Mouse (Mus musculus): ENCODE measurements around the gene Szt2. TPM values are rescaled to one million over a fixed set of nuclear protein-coding genes. Genes with fewer than 3 reads are reported as not detected.

The Szt2 gene
- total and polyA plus RNA-seq, 3 experiments, result 6.2 to 64.3 (median 28.3) TPM

- no peaks in the 10 kb centered on the region for H3K9me3 ChIP-seq (replicated peaks)
- H3K4me3 ChIP-seq (ENCODE audit: low read depth, low read length), result peak overlapping the region; percentile 93
- TF ChIP-seq GATA1 (IDR thresholded peaks at IDR 0.05; ENCODE audit: borderline replicate concordance, low read length) (no peak), POLR2AphosphoS5 (IDR thresholded peaks at IDR 0.05; ENCODE audit: insufficient replicate concordance, low read depth, low read length) (no peak), CTCF (IDR thresholded peaks at IDR 0.05; ENCODE audit: low read depth, low read length) (no peak), GATA2 (IDR thresholded peaks at IDR 0.05; ENCODE audit: borderline replicate concordance, low read depth, low read length) (no peak)
- DNase-seq (ENCODE audit: low spot score) (peak; percentile 52), ATAC-seq (ENCODE audit: extremely low read depth, insufficient number of reproducible peaks, low FRiP score, poor library complexity, severe bottlenecking) (no peak)
- H3K4me1 ChIP-seq (ENCODE audit: insufficient read depth, low read depth, low read length), result peaks cover 46% of the 10 kb centered on the region
- peaks cover 15% of the 10 kb centered on the region; the same call in 1 of the 2 replicates for H3K27me3 ChIP-seq (ENCODE audit: insufficient read depth, low read length)
- peaks cover 36% of the 10 kb centered on the region for H3K36me3 ChIP-seq (replicated peaks)
Measured at GRCm38 (mm10) chr4:118437829-118438253, 28.8 kb upstream of the Szt2 start.

DNA sequence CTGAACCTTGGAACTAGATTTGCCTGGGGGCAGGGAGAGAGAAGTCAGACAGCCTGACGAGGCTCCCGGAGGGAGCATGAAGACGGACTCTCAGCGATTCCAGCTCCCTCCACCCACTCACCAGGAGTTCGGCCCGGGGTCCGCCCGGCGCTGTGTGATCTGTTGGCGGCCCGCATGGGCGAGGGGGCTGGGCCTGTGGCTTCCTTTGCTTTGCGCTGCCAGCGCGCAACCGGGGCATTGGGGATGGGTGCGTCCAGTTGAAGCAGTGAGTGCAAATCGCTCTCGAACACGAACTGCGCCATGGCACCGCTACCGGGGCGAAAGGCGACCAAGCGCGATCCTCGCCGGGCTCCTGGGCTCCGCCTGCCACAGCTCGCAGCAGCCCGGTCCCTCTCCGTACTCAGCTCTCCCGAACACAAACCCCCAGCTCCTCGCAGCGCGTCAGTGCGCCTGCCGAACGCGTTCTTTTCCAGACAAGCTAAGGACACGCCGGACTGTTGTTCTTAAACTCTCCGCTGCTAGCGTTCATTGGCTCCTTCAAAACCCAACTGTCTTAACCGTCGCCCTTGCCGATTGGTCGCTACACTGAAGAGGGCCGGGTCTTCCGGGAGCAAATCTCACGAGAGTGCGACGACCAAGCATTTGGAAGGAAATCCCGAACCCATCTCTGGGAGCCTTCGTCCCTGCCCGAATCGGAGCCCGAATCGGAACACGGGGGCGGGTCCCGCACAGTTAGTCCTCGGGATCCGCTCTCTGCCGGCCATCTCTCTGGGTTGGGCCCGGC lies 27.9 kb upstream of the Szt2 start, which contains the start of gene Cdc20:
TSS of gene Cdc20 (minus strand) at position 533 of the 784 bp plus-strand sequence.
- DNase-seq (ENCODE audit: low spot score) (peak; percentile 94), ATAC-seq (ENCODE audit: extremely low read depth, insufficient number of reproducible peaks, low FRiP score, poor library complexity, severe bottlenecking) (peak; percentile 92)
- Histone ChIP-seq H3K4me3 (ENCODE audit: low read depth, low read length) (peak within 1 kb of the TSS; percentile 93), H3K9me3 (replicated peaks) (no peaks in the 10 kb centered on the region), H3K27me3 (ENCODE audit: insufficient read depth, low read length) (peaks cover 10% of the 10 kb centered on the region; the same call in 1 of the 2 replicates), H3K36me3 (replicated peaks) (peaks cover 45% of the 10 kb centered on the region), H3K4me1 (ENCODE audit: insufficient read depth, low read depth, low read length) (peaks cover 54% of the 10 kb centered on the region)
- TF ChIP-seq CTCF (IDR thresholded peaks at IDR 0.05; ENCODE audit: low read depth, low read length), result no peak
- no peak for TF ChIP-seq GATA1 (IDR thresholded peaks at IDR 0.05; ENCODE audit: borderline replicate concordance, low read length)
- no peak for TF ChIP-seq GATA2 (IDR thresholded peaks at IDR 0.05; ENCODE audit: borderline replicate concordance, low read depth, low read length)
- 0 out of 2 replicates have a peak, but pooled peaks have one; percentile 68 for TF ChIP-seq POLR2AphosphoS5 (IDR thresholded peaks at IDR 0.05; ENCODE audit: insufficient replicate concordance, low read depth, low read length)
- TF ChIP-seq TAL1 (conservative IDR thresholded peaks at IDR 0.05; ENCODE audit: low read depth, low read length), result no peak

DNA sequence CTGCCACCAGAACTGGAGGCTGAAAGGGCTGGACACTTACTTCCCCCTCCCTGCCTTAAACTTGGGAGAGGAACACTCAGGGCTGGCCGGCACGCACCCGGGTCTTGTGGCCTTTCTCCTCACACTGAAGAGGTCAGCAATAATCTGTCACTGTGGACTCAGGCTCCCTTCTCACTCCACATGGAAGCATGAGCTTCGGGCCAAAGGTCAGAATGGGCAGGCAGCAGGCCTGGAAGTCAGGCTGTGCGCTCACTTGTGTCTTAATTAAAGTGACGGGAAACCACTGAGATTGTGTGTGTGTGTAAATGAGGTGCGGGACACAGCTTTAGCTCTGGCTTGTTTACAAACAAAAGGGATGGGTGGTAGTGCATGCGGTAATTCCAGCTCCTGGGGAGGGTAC lies 23.3 kb upstream of the Szt2 start:
- DNase-seq (ENCODE audit: low spot score) (no peak), ATAC-seq (ENCODE audit: extremely low read depth, insufficient number of reproducible peaks, low FRiP score, poor library complexity, severe bottlenecking) (no peak)
- TF ChIP-seq GATA2 (IDR thresholded peaks at IDR 0.05; ENCODE audit: borderline replicate concordance, low read depth, low read length) (no peak), POLR2AphosphoS5 (IDR thresholded peaks at IDR 0.05; ENCODE audit: insufficient replicate concordance, low read depth, low read length) (no peak), TAL1 (conservative IDR thresholded peaks at IDR 0.05; ENCODE audit: low read depth, low read length) (no peak), GATA1 (IDR thresholded peaks at IDR 0.05; ENCODE audit: borderline replicate concordance, low read length) (no peak), CTCF (IDR thresholded peaks at IDR 0.05; ENCODE audit: low read depth, low read length) (no peak)
- peak overlapping the region; percentile 40; the same call in 1 of the 2 replicates for H3K4me3 ChIP-seq (ENCODE audit: low read depth, low read length)
- H3K27me3 ChIP-seq (ENCODE audit: insufficient read depth, low read length), result no peaks in the 10 kb centered on the region
- H3K4me1 ChIP-seq (ENCODE audit: insufficient read depth, low read depth, low read length), result peaks cover 84% of the 10 kb centered on the region
- H3K9me3 ChIP-seq (replicated peaks), result no peaks in the 10 kb centered on the region
- H3K36me3 ChIP-seq (replicated peaks), result peaks cover 79% of the 10 kb centered on the region

- Histone ChIP-seq H3K27me3 (ENCODE audit: insufficient read depth, low read length) (no peaks in the 10 kb centered on the region), H3K9me3 (replicated peaks) (no peaks in the 10 kb centered on the region), H3K36me3 (replicated peaks) (peaks cover 58% of the 10 kb centered on the region), H3K4me1 (ENCODE audit: insufficient read depth, low read depth, low read length) (peaks cover 92% of the 10 kb centered on the region), H3K4me3 (ENCODE audit: low read depth, low read length) (peak overlapping the region; percentile 98)
- no peak for ATAC-seq (ENCODE audit: extremely low read depth, insufficient number of reproducible peaks, low FRiP score, poor library complexity, severe bottlenecking)
- TF ChIP-seq CTCF (IDR thresholded peaks at IDR 0.05; ENCODE audit: low read depth, low read length), result no peak
- TF ChIP-seq GATA2 (IDR thresholded peaks at IDR 0.05; ENCODE audit: borderline replicate concordance, low read depth, low read length), result no peak
- TF ChIP-seq POLR2AphosphoS5 (IDR thresholded peaks at IDR 0.05; ENCODE audit: insufficient replicate concordance, low read depth, low read length), result no peak
- no peak for TF ChIP-seq GATA1 (IDR thresholded peaks at IDR 0.05; ENCODE audit: borderline replicate concordance, low read length)
- TF ChIP-seq TAL1 (conservative IDR thresholded peaks at IDR 0.05; ENCODE audit: low read depth, low read length), result no peak
- DNase-seq (ENCODE audit: low spot score), result peak; percentile 60
Measured at GRCm38 (mm10) chr4:118429215-118429895, 20.3 kb upstream of the Szt2 start.

DNA sequence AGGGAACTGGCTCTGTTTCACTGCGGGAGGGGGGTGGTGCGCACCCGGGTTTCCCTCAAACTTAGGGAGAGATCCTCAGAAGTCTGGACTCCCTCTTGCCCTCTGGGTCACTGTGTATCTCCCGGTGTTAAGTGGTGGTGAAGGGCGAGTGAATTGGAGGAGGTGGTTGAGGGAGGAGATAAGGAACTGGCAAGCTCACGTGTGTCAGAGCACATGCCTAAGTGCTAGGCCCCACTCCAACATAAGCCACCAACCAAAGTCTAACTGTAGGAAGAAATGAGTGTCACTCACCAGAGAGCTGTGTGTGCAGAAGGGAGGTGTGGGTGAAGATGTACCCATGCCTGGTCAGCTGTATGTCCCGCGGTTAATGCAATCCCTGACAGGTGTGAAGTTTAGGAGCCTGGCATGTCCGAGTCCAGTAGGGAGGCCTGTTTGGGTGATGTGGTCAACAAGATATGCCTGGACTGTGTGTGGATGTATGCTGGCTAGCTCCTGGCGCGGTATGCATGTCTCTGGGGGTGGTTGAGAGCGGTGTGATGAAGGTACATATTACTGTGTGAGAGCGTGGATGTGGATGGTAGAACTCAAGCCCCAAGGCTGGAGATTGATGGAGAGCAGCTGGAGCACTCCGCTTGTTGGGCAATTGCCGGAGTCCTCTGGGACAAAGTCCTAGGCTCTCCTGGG lies 19.6 kb upstream of the Szt2 start:
- H3K4me3 ChIP-seq (ENCODE audit: low read depth, low read length), result peak overlapping the region; percentile 98
- no peaks in the 10 kb centered on the region for H3K9me3 ChIP-seq (replicated peaks)
- peaks cover 55% of the 10 kb centered on the region for H3K36me3 ChIP-seq (replicated peaks)
- no peaks in the 10 kb centered on the region for H3K27me3 ChIP-seq (ENCODE audit: insufficient read depth, low read length)
- DNase-seq (ENCODE audit: low spot score), result peak; percentile 61
- H3K4me1 ChIP-seq (ENCODE audit: insufficient read depth, low read depth, low read length), result peaks cover 92% of the 10 kb centered on the region
- TF ChIP-seq POLR2AphosphoS5 (IDR thresholded peaks at IDR 0.05; ENCODE audit: insufficient replicate concordance, low read depth, low read length) (peak; percentile 81), GATA1 (IDR thresholded peaks at IDR 0.05; ENCODE audit: borderline replicate concordance, low read length) (no peak), GATA2 (IDR thresholded peaks at IDR 0.05; ENCODE audit: borderline replicate concordance, low read depth, low read length) (no peak)
- 0 out of 2 replicates have a peak, but pooled peaks have one; percentile 12 for ATAC-seq (ENCODE audit: extremely low read depth, insufficient number of reproducible peaks, low FRiP score, poor library complexity, severe bottlenecking)

All from G1E (cell line).